Mouse (Mus musculus): Measurements from ENCODE around the gene C130074G19Rik.

The C130074G19Rik gene

GRCm38 (mm10) chr1:184873910-184874309, 9.1 kb downstream of the C130074G19Rik start:
- no peak for DNase-seq (ENCODE audit: low spot score)

GRCm38 (mm10) chr1:184872069-184872819, 10.8 kb downstream of the C130074G19Rik start:
- DNase-seq (ENCODE audit: low spot score) = no peak

- DNase-seq (ENCODE audit: low spot score) = no peak
These were observed 11.5 kb downstream of the C130074G19Rik start for GRCm38 (mm10) chr1:184871506-184871905.

GRCm38 (mm10) chr1:184870646-184871385, 12.2 kb downstream of the C130074G19Rik start:
- no peak for DNase-seq (ENCODE audit: low spot score)

GRCm38 (mm10) chr1:184869939-184870565, 13.0 kb downstream of the C130074G19Rik start:
- no peak for DNase-seq (ENCODE audit: low spot score)

GRCm38 (mm10) chr1:184867640-184868120, 15.3 kb downstream of the C130074G19Rik start:
- DNase-seq (ENCODE audit: low spot score) = no peak

GRCm38 (mm10) chr1:184864381-184864801, 18.6 kb downstream of the C130074G19Rik start:
- DNase-seq (ENCODE audit: low spot score) = no peak

- DNase-seq (ENCODE audit: low spot score) = no peak
These were observed 20.4 kb downstream of the C130074G19Rik start for GRCm38 (mm10) chr1:184862636-184863035.

GRCm38 (mm10) chr1:184861551-184861950, 21.5 kb downstream of the C130074G19Rik start:
- no peak for DNase-seq (ENCODE audit: low spot score)

GRCm38 (mm10) chr1:184860276-184860675, 22.7 kb downstream of the C130074G19Rik start:
- no peak for DNase-seq (ENCODE audit: low spot score)

- no peak for DNase-seq (ENCODE audit: low spot score)
These were observed 24.8 kb downstream of the C130074G19Rik start for GRCm38 (mm10) chr1:184858253-184858652.

- DNase-seq (ENCODE audit: low spot score) = no peak
These were observed 25.8 kb downstream of the C130074G19Rik start for GRCm38 (mm10) chr1:184857216-184857615.

GRCm38 (mm10) chr1:184853922-184854321, 29.1 kb downstream of the C130074G19Rik start:
- no peak for DNase-seq (ENCODE audit: low spot score)

- peak; percentile 65 for DNase-seq (ENCODE audit: low spot score)
These were observed 29.7 kb downstream of the C130074G19Rik start for GRCm38 (mm10) chr1:184853339-184853738.

GRCm38 (mm10) chr1:184851741-184852618, 31.0 kb downstream of the C130074G19Rik start:
- peak; percentile 88 for DNase-seq (ENCODE audit: low spot score)

- no peak for DNase-seq (ENCODE audit: low spot score)
These were observed 31.9 kb downstream of the C130074G19Rik start for GRCm38 (mm10) chr1:184851166-184851565.

- DNase-seq (ENCODE audit: low spot score) = no peak
These were observed 36.0 kb downstream of the C130074G19Rik start for GRCm38 (mm10) chr1:184846973-184847372.

GRCm38 (mm10) chr1:184846092-184846750, 36.8 kb downstream of the C130074G19Rik start, which contains the start of gene Marc2:
Gene Marc2, minus strand, starts transcription at chr1:184846451.
- DNase-seq (ENCODE audit: low spot score) = no peak

GRCm38 (mm10) chr1:184845111-184846071, 37.6 kb downstream of the C130074G19Rik start:
- peak; percentile 85 for DNase-seq (ENCODE audit: low spot score)

All from layer of hippocampus, adult 11-12 months (tissue).